Mouse (Mus musculus): ENCODE measurements around the gene Mrpl51.

DNA sequence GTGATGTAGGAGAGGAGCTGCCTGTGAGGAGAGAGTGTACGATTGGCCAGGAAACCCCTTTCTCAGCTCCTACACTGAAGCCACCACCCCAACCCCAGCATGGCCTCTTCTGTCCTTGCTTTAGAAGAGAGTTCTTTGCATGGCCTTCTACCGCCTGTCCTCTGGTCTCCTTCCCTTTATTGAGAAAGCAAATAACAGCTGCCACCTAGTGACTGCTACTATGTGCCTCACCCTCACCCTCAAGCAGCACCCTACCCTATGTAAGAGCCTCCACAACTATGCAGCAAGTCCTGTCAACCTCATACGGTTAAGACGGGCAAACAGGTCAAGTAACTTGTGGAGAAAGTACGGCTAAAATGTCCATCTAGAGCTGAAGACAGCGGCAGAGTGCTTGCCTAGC is 21.4 kb upstream of the Mrpl51 start:
- no peak for TF ChIP-seq ZNF384 (IDR thresholded peaks at IDR 0.05; ENCODE audit: low read depth, low read length)
- no peak for TF ChIP-seq ZC3H11A (IDR thresholded peaks at IDR 0.05; ENCODE audit: borderline replicate concordance, low read depth, low read length)

Data from ES-E14 (cell line).